Mouse (Mus musculus): Measurements from ENCODE around the gene Kank2. TPM values are rescaled to one million over a fixed set of nuclear protein-coding genes. Genes with fewer than 3 reads are reported as not detected.

The Kank2 gene
- polyA plus RNA-seq, 1 experiment: 15.4 TPM

- H3K36me3 ChIP-seq (ENCODE audit: control insufficient read depth, insufficient read depth, low read length): peaks cover 5% of the 10 kb centered on the region
- WGBS: 90% methylated on average over 3 of the region's 3 CpGs
Observed at GRCm38 (mm10) chr9:21747238-21747774, 51.2 kb downstream of the Kank2 start.

DNA sequence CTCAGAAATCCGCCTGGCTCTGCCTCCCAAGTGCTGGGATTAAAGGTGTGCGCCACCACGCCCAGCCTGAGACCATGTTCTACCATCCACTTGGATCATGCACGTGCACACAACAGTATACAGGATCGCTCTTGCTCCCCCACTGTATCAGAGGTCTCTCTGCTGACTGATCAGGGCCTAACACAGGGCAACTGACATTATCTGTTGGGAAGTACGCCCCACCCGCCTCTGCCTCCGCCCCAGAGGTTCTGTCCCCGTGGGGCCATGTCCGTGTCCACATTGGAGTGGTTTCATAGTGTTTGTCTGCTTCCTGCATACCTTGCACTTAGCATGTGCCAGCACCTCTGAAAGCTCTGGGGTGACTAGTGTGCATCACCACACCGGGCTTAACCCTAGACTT is 57.0 kb downstream of the Kank2 start:
- no peaks in the 10 kb centered on the region for H3K27me3 ChIP-seq (ENCODE audit: control insufficient read depth, insufficient read depth, low read length)
- H3K27ac ChIP-seq (ENCODE audit: insufficient read depth, low read length): no peak overlapping the region
- WGBS: 83% methylated on average over 11 of the region's 11 CpGs
- H3K4me3 ChIP-seq (ENCODE audit: extremely low read depth, insufficient read depth, insufficient read length): no peak overlapping the region
- no peak for DNase-seq (ENCODE audit: low read depth in 1 of 2, low spot score in 2 of 2)
- TF ChIP-seq CTCF (IDR thresholded peaks at IDR 0.05; ENCODE audit: extremely low read depth, insufficient read depth, insufficient read length, insufficient replicate concordance): no peak
- no peak for TF ChIP-seq POLR2A (IDR thresholded peaks at IDR 0.05; ENCODE audit: low read depth, low read length)
- H3K36me3 ChIP-seq (ENCODE audit: control insufficient read depth, insufficient read depth, low read length): peaks cover 26% of the 10 kb centered on the region
- no peaks in the 10 kb centered on the region for H3K4me1 ChIP-seq (ENCODE audit: control insufficient read depth, insufficient read depth, insufficient read length)

More at GRCm38 (mm10) chr9:21747238-21747774, 51.2 kb downstream of the Kank2 start:
- H3K27ac ChIP-seq (ENCODE audit: insufficient read depth, low read length): no peak overlapping the region
- TF ChIP-seq CTCF (IDR thresholded peaks at IDR 0.05; ENCODE audit: extremely low read depth, insufficient read depth, insufficient read length, insufficient replicate concordance) (no peak), POLR2A (IDR thresholded peaks at IDR 0.05; ENCODE audit: low read depth, low read length) (no peak)
- no peak for DNase-seq (ENCODE audit: low read depth in 1 of 2, low spot score in 2 of 2)
- no peak overlapping the region for H3K4me3 ChIP-seq (ENCODE audit: extremely low read depth, insufficient read depth, insufficient read length)
- H3K27me3 ChIP-seq (ENCODE audit: control insufficient read depth, insufficient read depth, low read length): no peaks in the 10 kb centered on the region
- no peaks in the 10 kb centered on the region for H3K4me1 ChIP-seq (ENCODE audit: control insufficient read depth, insufficient read depth, insufficient read length)

- H3K4me1 ChIP-seq (ENCODE audit: control insufficient read depth, insufficient read depth, insufficient read length): no peaks in the 10 kb centered on the region
- no peaks in the 10 kb centered on the region for H3K27me3 ChIP-seq (ENCODE audit: control insufficient read depth, insufficient read depth, low read length)
- DNase-seq (ENCODE audit: low read depth in 1 of 2, low spot score in 2 of 2): no peak
- TF ChIP-seq POLR2A (IDR thresholded peaks at IDR 0.05; ENCODE audit: low read depth, low read length) (no peak), CTCF (IDR thresholded peaks at IDR 0.05; ENCODE audit: extremely low read depth, insufficient read depth, insufficient read length, insufficient replicate concordance) (no peak)
- no peak overlapping the region for H3K4me3 ChIP-seq (ENCODE audit: extremely low read depth, insufficient read depth, insufficient read length)
- peaks cover 26% of the 10 kb centered on the region for H3K36me3 ChIP-seq (ENCODE audit: control insufficient read depth, insufficient read depth, low read length)
- no peak overlapping the region for H3K27ac ChIP-seq (ENCODE audit: insufficient read depth, low read length)
- 89% methylated on average over 14 of the region's 14 CpGs for WGBS
Observed at GRCm38 (mm10) chr9:21740427-21740826, 58.1 kb downstream of the Kank2 start.

DNA sequence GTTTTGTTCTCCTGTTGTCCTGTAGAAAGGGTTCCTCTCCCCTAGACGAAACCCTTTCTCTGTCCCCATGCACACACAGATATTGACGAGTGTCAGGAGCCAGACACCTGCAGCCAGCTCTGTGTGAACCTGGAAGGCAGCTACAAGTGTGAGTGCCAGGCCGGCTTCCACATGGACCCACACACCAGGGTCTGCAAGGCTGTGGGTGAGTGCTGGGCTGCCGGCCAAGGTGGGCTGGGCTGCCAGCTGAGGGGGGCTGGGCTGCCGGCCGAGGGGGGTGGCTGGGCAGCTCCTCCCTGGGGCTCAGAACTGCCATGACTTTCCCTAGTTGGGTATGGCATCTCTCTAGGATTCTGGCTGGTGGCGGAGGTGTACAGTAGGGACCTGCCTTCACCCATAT is 59.8 kb downstream of the Kank2 start:
- Histone ChIP-seq H3K4me3 (ENCODE audit: extremely low read depth, insufficient read depth, insufficient read length) (no peak overlapping the region), H3K27me3 (ENCODE audit: control insufficient read depth, insufficient read depth, low read length) (no peaks in the 10 kb centered on the region), H3K36me3 (ENCODE audit: control insufficient read depth, insufficient read depth, low read length) (peaks cover 28% of the 10 kb centered on the region), H3K27ac (ENCODE audit: insufficient read depth, low read length) (no peak overlapping the region), H3K4me1 (ENCODE audit: control insufficient read depth, insufficient read depth, insufficient read length) (no peaks in the 10 kb centered on the region)
- DNase-seq (ENCODE audit: low read depth in 1 of 2, low spot score in 2 of 2): no peak
- TF ChIP-seq POLR2A (IDR thresholded peaks at IDR 0.05; ENCODE audit: low read depth, low read length): no peak
- no peak for TF ChIP-seq CTCF (IDR thresholded peaks at IDR 0.05; ENCODE audit: extremely low read depth, insufficient read depth, insufficient read length, insufficient replicate concordance)
- 95% methylated on average over 7 of the region's 7 CpGs for WGBS

GRCm38 (mm10) chr9:21737188-21737587 is 61.4 kb downstream of the Kank2 start:
- Histone ChIP-seq H3K36me3 (ENCODE audit: control insufficient read depth, insufficient read depth, low read length) (peaks cover 32% of the 10 kb centered on the region), H3K4me1 (ENCODE audit: control insufficient read depth, insufficient read depth, insufficient read length) (no peaks in the 10 kb centered on the region), H3K27me3 (ENCODE audit: control insufficient read depth, insufficient read depth, low read length) (no peaks in the 10 kb centered on the region), H3K4me3 (ENCODE audit: extremely low read depth, insufficient read depth, insufficient read length) (no peak overlapping the region), H3K27ac (ENCODE audit: insufficient read depth, low read length) (no peak overlapping the region)
- no peak for TF ChIP-seq POLR2A (IDR thresholded peaks at IDR 0.05; ENCODE audit: low read depth, low read length)
- TF ChIP-seq CTCF (IDR thresholded peaks at IDR 0.05; ENCODE audit: extremely low read depth, insufficient read depth, insufficient read length, insufficient replicate concordance): no peak
- DNase-seq (ENCODE audit: low read depth in 1 of 2, low spot score in 2 of 2): no peak
- WGBS: 97% methylated on average over 10 of the region's 10 CpGs

DNA sequence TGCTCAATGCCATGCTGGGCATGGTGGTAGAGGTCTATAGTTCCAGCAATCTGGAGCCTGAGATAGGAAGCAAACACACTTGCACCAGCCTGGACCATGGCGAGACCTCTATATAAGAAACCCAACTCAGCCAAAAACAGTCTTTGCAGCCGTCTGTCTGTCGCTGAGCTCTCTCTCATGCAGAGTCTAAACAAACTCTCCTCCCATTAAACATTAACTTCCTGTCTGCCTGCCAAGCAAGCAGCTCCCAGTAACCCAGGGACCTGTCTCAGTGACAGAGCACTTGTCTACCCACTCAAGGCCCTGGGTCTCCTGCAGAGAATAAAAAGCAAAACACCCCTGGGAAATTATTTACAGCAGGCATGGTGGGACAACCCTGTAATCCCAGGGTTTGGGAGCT is 62.0 kb downstream of the Kank2 start:
- no peak overlapping the region for H3K27ac ChIP-seq (ENCODE audit: insufficient read depth, low read length)

DNA sequence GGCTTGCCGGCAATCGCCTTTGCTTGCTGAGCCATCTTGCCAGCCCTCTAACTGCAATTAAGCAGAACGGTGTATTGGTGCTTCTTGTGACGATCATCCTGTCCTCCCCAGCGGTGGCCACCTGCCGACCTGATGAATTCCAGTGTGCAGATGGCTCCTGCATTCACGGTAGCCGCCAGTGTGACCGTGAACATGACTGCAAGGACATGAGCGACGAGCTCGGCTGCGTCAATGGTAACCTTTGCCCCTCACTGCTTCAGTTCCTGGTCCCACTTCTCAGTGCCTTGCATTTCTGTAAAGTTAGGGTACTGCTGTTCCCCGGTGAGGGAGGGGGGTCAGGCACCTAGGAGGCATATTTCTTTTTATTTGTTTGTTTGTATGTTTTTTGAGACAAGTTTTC is 63.4 kb downstream of the Kank2 start:
- Histone ChIP-seq H3K4me3 (ENCODE audit: extremely low read depth, insufficient read depth, insufficient read length) (no peak overlapping the region), H3K4me1 (ENCODE audit: control insufficient read depth, insufficient read depth, insufficient read length) (no peaks in the 10 kb centered on the region), H3K27ac (ENCODE audit: insufficient read depth, low read length) (no peak overlapping the region), H3K27me3 (ENCODE audit: control insufficient read depth, insufficient read depth, low read length) (no peaks in the 10 kb centered on the region), H3K36me3 (ENCODE audit: control insufficient read depth, insufficient read depth, low read length) (peaks cover 29% of the 10 kb centered on the region)
- no peak for TF ChIP-seq POLR2A (IDR thresholded peaks at IDR 0.05; ENCODE audit: low read depth, low read length)
- TF ChIP-seq CTCF (IDR thresholded peaks at IDR 0.05; ENCODE audit: extremely low read depth, insufficient read depth, insufficient read length, insufficient replicate concordance): no peak
- 96% methylated on average over 14 of the region's 14 CpGs for WGBS
- no peak for DNase-seq (ENCODE audit: low read depth in 1 of 2, low spot score in 2 of 2)

More for the DNA sequence above, 62.0 kb downstream of the Kank2 start:
- 78% methylated on average over 3 of the region's 3 CpGs for WGBS
- TF ChIP-seq POLR2A (IDR thresholded peaks at IDR 0.05; ENCODE audit: low read depth, low read length) (no peak), CTCF (IDR thresholded peaks at IDR 0.05; ENCODE audit: extremely low read depth, insufficient read depth, insufficient read length, insufficient replicate concordance) (no peak)
- H3K36me3 ChIP-seq (ENCODE audit: control insufficient read depth, insufficient read depth, low read length): peaks cover 30% of the 10 kb centered on the region
- no peak overlapping the region for H3K4me3 ChIP-seq (ENCODE audit: extremely low read depth, insufficient read depth, insufficient read length)
- no peaks in the 10 kb centered on the region for H3K27me3 ChIP-seq (ENCODE audit: control insufficient read depth, insufficient read depth, low read length)
- no peak for DNase-seq (ENCODE audit: low read depth in 1 of 2, low spot score in 2 of 2)
- no peaks in the 10 kb centered on the region for H3K4me1 ChIP-seq (ENCODE audit: control insufficient read depth, insufficient read depth, insufficient read length)
